In the genomic region with DNA sequence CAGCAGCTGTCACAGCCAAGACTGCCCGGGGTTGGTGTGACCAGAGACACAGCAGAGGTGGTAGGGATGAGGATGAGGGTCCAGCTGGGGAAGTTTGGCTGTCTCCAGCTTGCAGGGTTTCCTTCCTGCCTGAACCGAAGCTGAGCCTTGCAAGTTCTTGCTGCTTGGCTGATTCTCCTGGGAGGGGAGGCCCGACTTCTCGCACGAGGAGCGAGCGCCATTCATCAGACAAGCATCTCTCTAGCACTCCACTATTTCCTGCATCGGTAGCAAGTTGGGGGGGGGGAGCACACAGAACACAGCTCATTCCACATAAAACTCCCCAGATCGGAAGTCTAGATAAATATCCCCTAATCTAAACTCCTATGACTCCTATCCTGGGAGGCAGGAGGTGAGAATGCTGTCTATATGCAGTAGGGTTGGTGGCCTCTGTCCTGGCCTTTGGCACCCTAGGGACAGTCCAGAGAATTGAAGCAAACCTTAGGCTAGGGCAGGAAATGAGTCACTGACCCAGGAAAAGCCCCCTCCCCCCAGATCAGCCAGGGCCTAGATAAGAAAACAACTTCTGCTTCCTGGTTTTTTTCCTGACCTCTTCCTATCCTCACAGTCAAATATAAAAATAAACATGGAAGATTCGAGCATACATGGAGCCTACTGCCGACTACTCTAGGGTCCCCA, we compare ENCODE assay signal across 8 mouse cellular contexts. TPM values are rescaled to one million over a fixed set of nuclear protein-coding genes. Genes with fewer than 3 reads are reported as not detected.
DNase-seq lines count a peak whose midpoint lies in the region; ATAC-seq lines count a peak whose summit lies in the region.

No protein-coding gene starts in this region.

- peak overlapping the region; percentile 21 for H3K27ac ChIP-seq in hindbrain, embryonic 16.5 days (ENCODE audit: low read depth, low read length)
- H3K27ac ChIP-seq in liver, embryonic 13.5 days, result peak overlapping the region; percentile 76
- peak overlapping the region; percentile 20; the same call in 1 of the 2 replicates for H3K27ac ChIP-seq in neural tube, embryonic 12.5 days

- no peak overlapping the region for H3K9ac ChIP-seq in hindbrain, embryonic 16.5 days (ENCODE audit: low read depth, low read length)
- H3K9ac ChIP-seq in liver, embryonic 13.5 days, result no peak overlapping the region
- H3K9ac ChIP-seq in neural tube, embryonic 12.5 days, result 0 out of 2 replicates have a peak overlapping the region, but pooled peaks have one; percentile 17

- no peak overlapping the region for H3K4me3 ChIP-seq in hindbrain, embryonic 16.5 days (ENCODE audit: low read length)
- H3K4me3 ChIP-seq in liver, embryonic 13.5 days (replicated peaks), result no peak overlapping the region
- no peak overlapping the region for H3K4me3 ChIP-seq in neural tube, embryonic 12.5 days

- H3K36me3 ChIP-seq in hindbrain, embryonic 16.5 days (ENCODE audit: control insufficient read depth, insufficient read depth, low read length), result no peaks in the 10 kb centered on the region
- peaks cover 14% of the 10 kb centered on the region for H3K36me3 ChIP-seq in liver, embryonic 13.5 days
- H3K36me3 ChIP-seq in neural tube, embryonic 12.5 days, result no peaks in the 10 kb centered on the region

- H3K4me1 ChIP-seq in hindbrain, embryonic 16.5 days (ENCODE audit: control insufficient read depth, insufficient read depth, low read depth, low read length), result peaks cover 27% of the 10 kb centered on the region
- peaks cover 83% of the 10 kb centered on the region for H3K4me1 ChIP-seq in liver, embryonic 13.5 days (replicated peaks)
- H3K4me1 ChIP-seq in neural tube, embryonic 12.5 days, result peaks cover 47% of the 10 kb centered on the region

- no peaks in the 10 kb centered on the region for H3K9me3 ChIP-seq in hindbrain, embryonic 16.5 days (ENCODE audit: control insufficient read depth, low read length)
- H3K9me3 ChIP-seq in liver, embryonic 13.5 days (replicated peaks), result no peaks in the 10 kb centered on the region
- no peaks in the 10 kb centered on the region for H3K9me3 ChIP-seq in neural tube, embryonic 12.5 days

- peak; percentile 43 for DNase-seq in gastrocnemius, postnatal 10 days
- DNase-seq in gastrocnemius, adult 18-20 months (ENCODE audit: low spot score), result no peak
- peak; percentile 48 for DNase-seq in forelimb bud, embryonic 11.5 days (ENCODE audit: low read depth, low spot score)
- no peak for DNase-seq in liver, embryonic 13.5 days
- no peak for DNase-seq in frontal cortex, adult 2 months (ENCODE audit: extremely low spot score in 1 of 2, low spot score in 1 of 2)
- DNase-seq in layer of hippocampus, postnatal 14 days (ENCODE audit: low spot score in 2 of 2), result no peak

- ATAC-seq in hindbrain, embryonic 16.5 days, result no peak
- no peak for ATAC-seq in liver, embryonic 13.5 days (ENCODE audit: low read depth)
- no peak for ATAC-seq in neural tube, embryonic 12.5 days (ENCODE audit: low FRiP score, low read depth)

- H3K27me3 ChIP-seq in hindbrain, embryonic 16.5 days (replicated peaks; ENCODE audit: control insufficient read depth, insufficient read depth, low read length), result peaks cover 12% of the 10 kb centered on the region
- H3K27me3 ChIP-seq in liver, embryonic 13.5 days, result peaks cover 12% of the 10 kb centered on the region; the same call in 1 of the 2 replicates
- H3K27me3 ChIP-seq in neural tube, embryonic 12.5 days (replicated peaks), result peaks cover 37% of the 10 kb centered on the region

- H3K4me2 ChIP-seq in hindbrain, embryonic 16.5 days (ENCODE audit: low read length), result peak overlapping the region; percentile 1; the same call in 1 of the 2 replicates
- H3K4me2 ChIP-seq in liver, embryonic 13.5 days, result peak overlapping the region; percentile 35
- H3K4me2 ChIP-seq in neural tube, embryonic 12.5 days (replicated peaks), result peak overlapping the region; percentile 38

- 22% methylated on average over 11 of the region's 11 CpGs for WGBS in hindbrain, embryonic 16.5 days
- 17% methylated on average over 11 of the region's 11 CpGs for WGBS in liver, embryonic 13.5 days (ENCODE audit: insufficient replicate concordance)
- WGBS in neural tube, embryonic 12.5 days, result 29% methylated on average over 11 of the region's 11 CpGs

RNA-seq across cellular contexts. Expression of gene Fhl3, which starts 4.4 kb away (rescaled TPM):
- total RNA-seq in gastrocnemius, postnatal 10 days (2021), result 10 to 100 TPM; 61.2 to 65.0 TPM
- 100 to 1,000 TPM; 271 to 315 TPM for total RNA-seq in gastrocnemius, adult 18-20 months (2021)
- 1.5 and 2.1 TPM in 2 replicates for polyA plus RNA-seq in hindbrain, embryonic 16.5 days (2015; fragmentation: Nextera tagmentation; extraction: Ambion mirVana)
- polyA plus RNA-seq in liver, embryonic 13.5 days (2015; fragmentation: Nextera tagmentation; extraction: Ambion mirVana), result 3.1 and 3.6 TPM in 2 replicates
- polyA plus RNA-seq in neural tube, embryonic 12.5 days (2016; fragmentation: Nextera tagmentation; extraction: Ambion mirVana), result 1.6 and 3.6 TPM in 2 replicates
- 2.0 and 2.2 TPM in 2 replicates for polyA plus RNA-seq in frontal cortex, adult 2 months (2012; rRNA removed)
- 1 to 10 TPM; 4.5 to 4.9 TPM for total RNA-seq in layer of hippocampus, postnatal 14 days (2021)

RNA-seq across cellular contexts. Expression of gene Sf3a3, which starts 9.6 kb away (rescaled TPM):
- 10 to 100 TPM; 24.2 to 25.2 TPM for total RNA-seq in gastrocnemius, postnatal 10 days (2021)
- 10 to 100 TPM; 12.7 to 13.9 TPM for total RNA-seq in gastrocnemius, adult 18-20 months (2021)
- polyA plus RNA-seq in hindbrain, embryonic 16.5 days (2015; fragmentation: Nextera tagmentation; extraction: Ambion mirVana), result 86.1 and 93.2 TPM in 2 replicates
- 91.3 and 101 TPM in 2 replicates for polyA plus RNA-seq in liver, embryonic 13.5 days (2015; fragmentation: Nextera tagmentation; extraction: Ambion mirVana)
- 157 and 162 TPM in 2 replicates for polyA plus RNA-seq in neural tube, embryonic 12.5 days (2016; fragmentation: Nextera tagmentation; extraction: Ambion mirVana)
- 35.5 and 40.4 TPM in 2 replicates for polyA plus RNA-seq in frontal cortex, adult 2 months (2012; rRNA removed)
- 10 to 100 TPM; 33.2 to 35.7 TPM for total RNA-seq in layer of hippocampus, postnatal 14 days (2021)

RNA-seq across cellular contexts. Expression of gene Utp11, which starts 11.5 kb away (rescaled TPM):
- 10 to 100 TPM; 21.7 to 25.4 TPM for total RNA-seq in gastrocnemius, postnatal 10 days (2021)
- 10 to 100 TPM; 18.4 to 22.7 TPM for total RNA-seq in gastrocnemius, adult 18-20 months (2021)
- polyA plus RNA-seq in hindbrain, embryonic 16.5 days (2015; fragmentation: Nextera tagmentation; extraction: Ambion mirVana), result 37.9 TPM in 2 replicates
- 37.5 and 48.1 TPM in 2 replicates for polyA plus RNA-seq in liver, embryonic 13.5 days (2015; fragmentation: Nextera tagmentation; extraction: Ambion mirVana)
- 58.5 and 60.4 TPM in 2 replicates for polyA plus RNA-seq in neural tube, embryonic 12.5 days (2016; fragmentation: Nextera tagmentation; extraction: Ambion mirVana)
- polyA plus RNA-seq in frontal cortex, adult 2 months (2012; rRNA removed), result 19.0 and 20.7 TPM in 2 replicates
- total RNA-seq in layer of hippocampus, postnatal 14 days (2021), result 10 to 100 TPM; 15.5 to 17.5 TPM

RNA-seq across cellular contexts. Expression of gene Inpp5b, which starts 36.7 kb away (rescaled TPM):
- 10 to 100 TPM in 1 of 2 experiments, 1 to 10 TPM in 1; 9.0 to 14.5 TPM for total RNA-seq in gastrocnemius, postnatal 10 days (2021)
- 1 to 10 TPM; 7.4 to 8.1 TPM for total RNA-seq in gastrocnemius, adult 18-20 months (2021)
- polyA plus RNA-seq in hindbrain, embryonic 16.5 days (2015; fragmentation: Nextera tagmentation; extraction: Ambion mirVana), result 18.4 and 23.7 TPM in 2 replicates
- 43.2 and 49.7 TPM in 2 replicates for polyA plus RNA-seq in liver, embryonic 13.5 days (2015; fragmentation: Nextera tagmentation; extraction: Ambion mirVana)
- polyA plus RNA-seq in neural tube, embryonic 12.5 days (2016; fragmentation: Nextera tagmentation; extraction: Ambion mirVana), result 26.2 and 29.7 TPM in 2 replicates
- 58.0 and 71.4 TPM in 2 replicates for polyA plus RNA-seq in frontal cortex, adult 2 months (2012; rRNA removed)
- total RNA-seq in layer of hippocampus, postnatal 14 days (2021), result 10 to 100 TPM; 37.3 to 41.2 TPM

RNA-seq across cellular contexts. Expression of gene Pou3f1, which starts 48.3 kb away (rescaled TPM):
- 1 to 10 TPM; 2.8 to 2.9 TPM for total RNA-seq in gastrocnemius, postnatal 10 days (2021)
- under 1 TPM; 0.31 to 0.39 TPM for total RNA-seq in gastrocnemius, adult 18-20 months (2021)
- polyA plus RNA-seq in hindbrain, embryonic 16.5 days (2015; fragmentation: Nextera tagmentation; extraction: Ambion mirVana), result 3.0 and 6.7 TPM in 2 replicates
- not detected in 2 replicates for polyA plus RNA-seq in liver, embryonic 13.5 days (2015; fragmentation: Nextera tagmentation; extraction: Ambion mirVana)
- polyA plus RNA-seq in neural tube, embryonic 12.5 days (2016; fragmentation: Nextera tagmentation; extraction: Ambion mirVana), result 25.2 and 25.8 TPM in 2 replicates
- polyA plus RNA-seq in frontal cortex, adult 2 months (2012; rRNA removed), result 6.9 and 11.6 TPM in 2 replicates
- 10 to 100 TPM; 33.0 to 41.2 TPM for total RNA-seq in layer of hippocampus, postnatal 14 days (2021)

Comparison
In these comparisons a context has a peak if more than half of its experiments do, and no peak if none do; other contexts are left out.
1. DNase-seq: peak in gastrocnemius, postnatal 10 days (single experiment) and forelimb bud, embryonic 11.5 days (single experiment); none in gastrocnemius, adult 18-20 months (single experiment), liver, embryonic 13.5 days (single experiment), frontal cortex, adult 2 months (0 of 2) and layer of hippocampus, postnatal 14 days (0 of 2).
2. H3K27ac ChIP-seq: peak in every context shown above with its lines; median percentile 76 in liver, embryonic 13.5 days; 21 in hindbrain, embryonic 16.5 days; 20 in neural tube, embryonic 12.5 days.
3. Peak in every context shown above with its lines, with median percentiles within 50 percentile points of each other: H3K4me2 ChIP-seq.